Mouse (Mus musculus): ENCODE results near the gene Nf1. TPM values are rescaled to one million over a fixed set of nuclear protein-coding genes. Genes with fewer than 3 reads are reported as not detected.
A peak's percentile ranks its signal among the peaks of the same experiment; 100 is the strongest.

Gene Nf1
- polyA plus RNA-seq, 1 experiment = 8.0 TPM

DNA sequence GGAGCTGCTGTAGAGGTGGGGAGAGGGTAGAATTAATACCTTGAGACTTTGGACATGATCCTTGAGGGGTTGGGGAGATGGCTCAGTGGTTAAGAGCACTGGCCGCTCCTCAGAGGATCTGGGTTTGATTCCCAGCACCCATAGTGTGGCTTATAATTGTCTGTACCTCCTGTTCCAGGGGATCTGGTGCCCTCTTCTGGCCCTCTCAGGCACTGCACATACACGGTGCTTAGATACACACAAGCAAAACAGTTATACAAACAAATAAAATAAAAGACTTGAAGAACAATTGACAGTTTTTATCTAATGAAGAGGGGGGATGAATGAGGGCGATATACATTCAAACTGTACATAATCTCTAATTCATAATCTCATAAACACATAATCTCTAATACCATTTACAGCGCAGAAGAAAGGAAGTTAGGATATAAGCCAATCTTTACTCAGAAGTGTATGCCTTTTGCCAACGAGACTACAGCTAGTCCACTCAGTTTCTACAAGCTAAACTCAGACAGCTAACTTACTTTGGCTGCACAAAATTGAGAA lies 2.7 kb upstream of the Nf1 start:
- peaks cover 20% of the 10 kb centered on the region for H3K79me3 ChIP-seq (ENCODE audit: low read depth)
- H3K79me2 ChIP-seq (ENCODE audit: control insufficient read depth, insufficient read depth) = peaks cover 22% of the 10 kb centered on the region
- TF ChIP-seq MAX (IDR thresholded peaks at IDR 0.05) (no peak), USF1 (IDR thresholded peaks at IDR 0.05; ENCODE audit: low read depth) (no peak), FOSL1 (IDR thresholded peaks at IDR 0.05; ENCODE audit: insufficient read depth, low read length, poor library complexity, severe bottlenecking) (no peak)
- H3K27me3 ChIP-seq (ENCODE audit: control insufficient read depth, insufficient read depth, insufficient read length) = no peaks in the 10 kb centered on the region
- peaks cover 6% of the 10 kb centered on the region for H3K36me3 ChIP-seq (ENCODE audit: control insufficient read depth, insufficient read depth)
- no peak overlapping the region for H3K4me3 ChIP-seq (ENCODE audit: insufficient read depth, poor library complexity, severe bottlenecking)
- no peak overlapping the region for H3ac ChIP-seq (ENCODE audit: control insufficient read depth, insufficient read length, low read depth)

DNA sequence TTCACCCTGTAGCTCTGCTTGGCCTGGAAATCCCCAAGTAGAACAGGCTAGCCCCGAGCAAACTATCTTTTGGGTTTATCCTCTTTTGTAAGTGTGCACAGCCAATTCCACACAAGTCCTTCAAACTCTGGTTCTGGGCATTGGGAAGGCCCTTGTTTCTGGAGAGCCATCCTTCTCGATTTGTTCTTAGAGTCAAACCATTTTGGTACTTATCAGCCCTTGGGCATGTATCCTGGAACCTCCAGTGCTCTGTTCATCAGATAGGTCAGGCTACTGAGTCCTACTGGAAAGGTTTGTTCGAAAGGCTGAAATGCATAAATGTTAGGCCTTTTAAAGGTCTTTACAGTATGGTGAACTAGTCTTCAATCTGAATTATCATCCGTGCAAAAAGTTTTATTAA lies 872 bp upstream of the Nf1 start:
- Histone ChIP-seq H3ac (ENCODE audit: control insufficient read depth, insufficient read length, low read depth) (no peak overlapping the region), H3K36me3 (ENCODE audit: control insufficient read depth, insufficient read depth) (peaks cover 24% of the 10 kb centered on the region), H3K79me2 (ENCODE audit: control insufficient read depth, insufficient read depth) (peaks cover 41% of the 10 kb centered on the region), H3K79me3 (ENCODE audit: low read depth) (peaks cover 35% of the 10 kb centered on the region), H3K4me3 (ENCODE audit: insufficient read depth, poor library complexity, severe bottlenecking) (peak overlapping the region; percentile 79), H3K27me3 (ENCODE audit: control insufficient read depth, insufficient read depth, insufficient read length) (no peaks in the 10 kb centered on the region)
- TF ChIP-seq USF1 (IDR thresholded peaks at IDR 0.05; ENCODE audit: low read depth) (no peak), MYOD1 (IDR thresholded peaks at IDR 0.05; ENCODE audit: control insufficient read depth, insufficient read length, low read depth) (no peak), MYOG (IDR thresholded peaks at IDR 0.05; ENCODE audit: control insufficient read depth, extremely low read depth, insufficient read length) (no peak), MAX (IDR thresholded peaks at IDR 0.05) (no peak), CEBPB (IDR thresholded peaks at IDR 0.05; ENCODE audit: low read depth) (no peak), CTCF (IDR thresholded peaks at IDR 0.05; ENCODE audit: control insufficient read depth, insufficient read depth, insufficient read length) (no peak), FOSL1 (IDR thresholded peaks at IDR 0.05; ENCODE audit: insufficient read depth, low read length, poor library complexity, severe bottlenecking) (no peak)

DNA sequence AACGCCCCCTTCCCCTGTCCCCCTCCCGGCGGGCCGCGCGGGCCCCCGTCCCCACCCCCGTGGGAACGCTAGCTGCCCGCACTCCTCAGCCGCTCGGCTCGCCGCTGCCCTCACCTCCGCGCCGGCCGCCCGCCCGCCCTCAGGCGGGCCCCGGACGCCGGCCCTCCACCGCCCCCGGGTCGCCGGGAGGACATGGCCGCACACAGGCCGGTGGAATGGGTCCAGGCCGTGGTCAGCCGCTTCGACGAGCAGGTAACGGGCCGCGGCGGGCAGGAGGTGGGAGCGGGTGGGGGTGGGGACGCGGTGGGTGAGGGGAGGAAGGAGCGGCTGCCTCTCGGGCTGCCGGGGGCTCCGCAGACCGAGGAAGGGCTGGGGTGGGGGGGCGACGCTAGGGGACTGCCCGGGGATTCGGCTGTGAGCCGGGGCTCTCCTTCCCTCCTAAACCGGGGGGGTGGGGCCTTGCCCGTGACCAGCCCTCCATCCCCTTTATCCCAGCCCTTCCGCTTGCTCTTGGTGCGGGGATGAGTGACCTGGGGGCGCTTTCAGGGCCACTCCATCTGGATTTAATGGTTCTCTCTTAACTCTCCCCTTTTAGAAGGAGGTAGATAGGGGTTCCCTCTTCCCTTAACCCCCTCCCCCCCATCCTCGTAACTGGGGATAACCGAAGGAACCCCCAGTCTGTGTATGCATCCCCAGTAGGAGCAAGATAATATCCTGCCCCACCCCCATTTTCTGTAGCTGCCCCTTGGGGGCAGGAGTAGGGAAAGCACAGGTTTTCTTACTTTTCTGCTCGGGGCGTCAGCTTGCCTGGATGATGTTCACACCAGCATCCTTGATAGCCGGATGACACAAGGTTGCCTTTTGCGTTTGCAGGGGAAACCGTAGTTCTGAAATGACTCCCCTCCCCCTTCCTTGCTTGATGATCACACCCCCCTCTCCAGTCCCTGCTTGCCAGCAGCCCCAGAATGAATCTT lies 602 bp downstream of the Nf1 start:
- no peak for TF ChIP-seq CEBPB (IDR thresholded peaks at IDR 0.05; ENCODE audit: low read depth)
- no peak for TF ChIP-seq FOSL1 (IDR thresholded peaks at IDR 0.05; ENCODE audit: insufficient read depth, low read length, poor library complexity, severe bottlenecking)
- no peak for TF ChIP-seq CTCF (IDR thresholded peaks at IDR 0.05; ENCODE audit: control insufficient read depth, insufficient read depth, insufficient read length)
- no peak for TF ChIP-seq MYOD1 (IDR thresholded peaks at IDR 0.05; ENCODE audit: control insufficient read depth, insufficient read length, low read depth)
- no peak for TF ChIP-seq MYOG (IDR thresholded peaks at IDR 0.05; ENCODE audit: control insufficient read depth, extremely low read depth, insufficient read length)
- no peak for TF ChIP-seq USF1 (IDR thresholded peaks at IDR 0.05; ENCODE audit: low read depth)
- TF ChIP-seq MAX (IDR thresholded peaks at IDR 0.05) = no peak
- peaks cover 47% of the 10 kb centered on the region for H3K79me3 ChIP-seq (ENCODE audit: low read depth)
- H3K36me3 ChIP-seq (ENCODE audit: control insufficient read depth, insufficient read depth) = peaks cover 36% of the 10 kb centered on the region
- no peaks in the 10 kb centered on the region for H3K27me3 ChIP-seq (ENCODE audit: control insufficient read depth, insufficient read depth, insufficient read length)
- H3K79me2 ChIP-seq (ENCODE audit: control insufficient read depth, insufficient read depth) = peaks cover 55% of the 10 kb centered on the region
- peak overlapping the region; percentile 79 for H3K4me3 ChIP-seq (ENCODE audit: insufficient read depth, poor library complexity, severe bottlenecking)
- H3ac ChIP-seq (ENCODE audit: control insufficient read depth, insufficient read length, low read depth) = peak overlapping the region; percentile 96

DNA sequence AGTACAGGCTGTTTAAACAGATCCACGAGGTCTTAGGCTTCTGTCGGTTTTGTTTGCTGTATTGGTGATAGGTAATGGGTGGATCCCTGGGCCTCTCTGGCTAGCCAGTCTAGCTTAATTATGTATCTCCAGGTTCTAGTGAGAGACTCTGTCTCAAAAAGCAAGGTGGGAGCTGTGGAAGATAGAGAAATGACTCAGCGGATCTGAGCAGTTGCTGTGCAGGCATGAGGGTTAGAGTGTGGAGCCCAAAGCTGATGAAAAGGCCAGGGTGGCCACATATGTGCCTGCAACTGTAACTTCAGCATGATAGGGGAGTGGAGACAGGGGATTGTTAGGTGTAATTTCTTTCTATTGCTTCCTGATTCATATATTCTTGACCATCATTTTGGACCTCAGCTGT lies 17.5 kb downstream of the Nf1 start:
- TF ChIP-seq USF1 (IDR thresholded peaks at IDR 0.05; ENCODE audit: low read depth) (no peak), CTCF (IDR thresholded peaks at IDR 0.05; ENCODE audit: control insufficient read depth, insufficient read depth, insufficient read length) (no peak), CEBPB (IDR thresholded peaks at IDR 0.05; ENCODE audit: low read depth) (no peak), MYOG (IDR thresholded peaks at IDR 0.05; ENCODE audit: control insufficient read depth, extremely low read depth, insufficient read length) (no peak), MAX (IDR thresholded peaks at IDR 0.05) (no peak), FOSL1 (IDR thresholded peaks at IDR 0.05; ENCODE audit: insufficient read depth, low read length, poor library complexity, severe bottlenecking) (no peak), MYOD1 (IDR thresholded peaks at IDR 0.05; ENCODE audit: control insufficient read depth, insufficient read length, low read depth) (no peak)
- H3K27me3 ChIP-seq (ENCODE audit: control insufficient read depth, insufficient read depth, insufficient read length) = no peaks in the 10 kb centered on the region

DNA sequence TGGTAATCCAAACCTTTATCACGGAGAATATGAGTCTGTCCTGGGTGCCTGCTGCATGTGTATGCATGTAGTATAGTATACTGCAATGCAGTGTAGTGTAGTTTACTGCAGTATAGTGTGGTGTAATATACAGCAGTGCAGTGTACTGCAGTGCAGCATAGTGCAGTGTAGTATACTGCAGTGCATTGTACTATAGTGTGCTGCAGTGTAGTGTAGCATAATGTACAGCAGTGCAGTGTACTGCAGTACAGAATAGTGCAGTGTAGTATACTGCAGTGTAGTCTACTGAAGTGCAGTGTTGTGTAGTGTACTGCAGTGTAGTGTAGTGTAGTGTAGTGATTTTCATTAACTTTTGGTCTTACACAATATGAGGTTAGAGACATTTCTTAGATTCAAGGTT lies 17.9 kb downstream of the Nf1 start:
- Histone ChIP-seq H3K79me2 (ENCODE audit: control insufficient read depth, insufficient read depth) (peaks cover 100% of the 10 kb centered on the region), H3K79me3 (ENCODE audit: low read depth) (peaks cover 73% of the 10 kb centered on the region), H3K27me3 (ENCODE audit: control insufficient read depth, insufficient read depth, insufficient read length) (no peaks in the 10 kb centered on the region), H3K4me3 (ENCODE audit: insufficient read depth, poor library complexity, severe bottlenecking) (no peak overlapping the region), H3K36me3 (ENCODE audit: control insufficient read depth, insufficient read depth) (peaks cover 10% of the 10 kb centered on the region), H3ac (ENCODE audit: control insufficient read depth, insufficient read length, low read depth) (no peak overlapping the region)
- no peak for TF ChIP-seq CEBPB (IDR thresholded peaks at IDR 0.05; ENCODE audit: low read depth)
- no peak for TF ChIP-seq MAX (IDR thresholded peaks at IDR 0.05)
- TF ChIP-seq FOSL1 (IDR thresholded peaks at IDR 0.05; ENCODE audit: insufficient read depth, low read length, poor library complexity, severe bottlenecking) = no peak
- TF ChIP-seq MYOD1 (IDR thresholded peaks at IDR 0.05; ENCODE audit: control insufficient read depth, insufficient read length, low read depth) = no peak
- TF ChIP-seq CTCF (IDR thresholded peaks at IDR 0.05; ENCODE audit: control insufficient read depth, insufficient read depth, insufficient read length) = no peak
- TF ChIP-seq MYOG (IDR thresholded peaks at IDR 0.05; ENCODE audit: control insufficient read depth, extremely low read depth, insufficient read length) = no peak
- TF ChIP-seq USF1 (IDR thresholded peaks at IDR 0.05; ENCODE audit: low read depth) = no peak

More for the DNA sequence above, 17.5 kb downstream of the Nf1 start:
- H3ac ChIP-seq (ENCODE audit: control insufficient read depth, insufficient read length, low read depth) = no peak overlapping the region
- H3K4me3 ChIP-seq (ENCODE audit: insufficient read depth, poor library complexity, severe bottlenecking) = no peak overlapping the region
- peaks cover 10% of the 10 kb centered on the region for H3K36me3 ChIP-seq (ENCODE audit: control insufficient read depth, insufficient read depth)
- peaks cover 100% of the 10 kb centered on the region for H3K79me2 ChIP-seq (ENCODE audit: control insufficient read depth, insufficient read depth)
- peaks cover 74% of the 10 kb centered on the region for H3K79me3 ChIP-seq (ENCODE audit: low read depth)
